Mouse (Mus musculus) limb, embryonic 15.5 days (tissue): Measurements from ENCODE around the gene March10. TPM values are rescaled to one million over a fixed set of nuclear protein-coding genes. Genes with fewer than 3 reads are reported as not detected.

ENCODE experiments used
- ATAC-seq: fragments of 200-750 bp; cut with Nextera tagmentation; 2 replicates; pipeline ENCODE4 v1.8.0; 2017; ENCODE audit warnings: low read depth, moderate TSS enrichment; ENCODE audit not compliant: insufficient number of reproducible peaks, low FRiP score, low TSS enrichment
- H3K27ac ChIP-seq: fragments of 300-500 bp; sonication (generic); 2 replicates; pipeline ENCODE4 v1.5.1; 2015; ENCODE audit warnings: moderate library complexity, mild to moderate bottlenecking, inconsistent platforms
- H3K27me3 ChIP-seq: fragments of 300-500 bp; sonication (generic); 2 replicates; pipeline ENCODE4 v1.6.1; 2015; ENCODE audit warnings: inconsistent platforms
- H3K36me3 ChIP-seq: fragments of 300-500 bp; sonication (generic); 2 replicates; pipeline ENCODE4 v1.6.1; 2015; ENCODE audit warnings: inconsistent platforms
- H3K4me1 ChIP-seq: fragments of 300-500 bp; sonication (generic); 2 replicates; pipeline ENCODE4 v1.6.1; 2015; ENCODE audit warnings: inconsistent platforms
- H3K4me2 ChIP-seq: fragments of 300-500 bp; sonication (generic); 2 replicates; pipeline ENCODE4 v1.6.1; 2015; ENCODE audit warnings: mild to moderate bottlenecking, inconsistent platforms
- H3K4me3 ChIP-seq: fragments of 300-500 bp; sonication (generic); 2 replicates; pipeline ENCODE4 v1.5.1; 2015; ENCODE audit warnings: mild to moderate bottlenecking, inconsistent platforms
- H3K9ac ChIP-seq: fragments of 300-500 bp; sonication (generic); 2 replicates; pipeline ENCODE4 v1.6.1; 2015; ENCODE audit warnings: inconsistent platforms
- H3K9me3 ChIP-seq: fragments of 300-500 bp; sonication (generic); 2 replicates; pipeline ENCODE4 v1.6.1; 2016; ENCODE audit warnings: inconsistent platforms
- WGBS: fragments of 180-500 bp; shearing (Covaris S2); methylation state at CpG from one replicate; pipeline ENCODE4 v1.1.7; 2015; 5-methylcytosine and 5-hydroxymethylcytosine counted together
- polyA plus RNA-seq: library from polyadenylated mRNA; unstranded; fragments of >200 nt; fragmentation: Nextera tagmentation; extraction: Ambion mirVana; gene quantifications from 2 replicates; pipeline ENCODE4 v1.2.1, GENCODE M21; 2015

March10 gene
- polyA plus RNA-seq, 1 experiment from 2014 or later = not detected

DNA sequence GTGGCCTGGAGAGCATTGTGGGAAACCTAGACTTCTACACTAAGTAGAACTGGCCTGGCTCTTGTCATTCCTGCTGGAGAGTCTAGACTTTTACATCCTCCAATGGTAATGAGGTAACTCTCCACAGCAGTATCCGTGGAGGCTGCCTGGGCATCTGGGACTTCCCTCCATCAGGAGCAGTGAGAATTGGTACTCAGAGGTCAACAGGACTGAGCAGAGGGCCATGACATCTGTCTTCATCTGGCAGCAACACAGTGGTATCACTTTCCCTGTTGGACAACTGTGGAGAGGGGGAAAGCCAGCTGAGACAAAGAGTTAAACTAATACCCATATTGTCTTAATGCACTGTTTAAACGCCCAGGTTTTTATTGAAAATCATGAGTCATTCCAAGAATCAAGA, 26.2 kb upstream of the March10 start:
- H3K4me2 ChIP-seq = no peak overlapping the region
- no peak overlapping the region for H3K27ac ChIP-seq
- H3K9me3 ChIP-seq = no peaks in the 10 kb centered on the region
- no peaks in the 10 kb centered on the region for H3K36me3 ChIP-seq
- WGBS = 43% methylated on average over 2 of the region's 2 CpGs
- ATAC-seq = no peak
- no peaks in the 10 kb centered on the region for H3K4me1 ChIP-seq
- no peak overlapping the region for H3K4me3 ChIP-seq
- H3K27me3 ChIP-seq = no peaks in the 10 kb centered on the region
- no peak overlapping the region for H3K9ac ChIP-seq

- no peaks in the 10 kb centered on the region for H3K27me3 ChIP-seq
- no peaks in the 10 kb centered on the region for H3K9me3 ChIP-seq
- H3K27ac ChIP-seq = no peak overlapping the region
- WGBS = 49% methylated on average over 2 of the region's 2 CpGs
- no peaks in the 10 kb centered on the region for H3K36me3 ChIP-seq
- H3K4me1 ChIP-seq = no peaks in the 10 kb centered on the region
- no peak overlapping the region for H3K4me3 ChIP-seq
- no peak for ATAC-seq
- no peak overlapping the region for H3K4me2 ChIP-seq
- no peak overlapping the region for H3K9ac ChIP-seq
These were observed 18.2 kb upstream of the March10 start for GRCm38 (mm10) chr11:105474746-105475145.

GRCm38 (mm10) chr11:105474352-105474736, 17.8 kb upstream of the March10 start:
- Histone ChIP-seq H3K27ac (no peak overlapping the region), H3K4me1 (no peaks in the 10 kb centered on the region), H3K36me3 (no peaks in the 10 kb centered on the region), H3K4me3 (no peak overlapping the region), H3K9ac (no peak overlapping the region), H3K4me2 (no peak overlapping the region), H3K9me3 (no peaks in the 10 kb centered on the region), H3K27me3 (no peaks in the 10 kb centered on the region)
- WGBS = 45% methylated on average over 6 of the region's 6 CpGs
- no peak for ATAC-seq

DNA sequence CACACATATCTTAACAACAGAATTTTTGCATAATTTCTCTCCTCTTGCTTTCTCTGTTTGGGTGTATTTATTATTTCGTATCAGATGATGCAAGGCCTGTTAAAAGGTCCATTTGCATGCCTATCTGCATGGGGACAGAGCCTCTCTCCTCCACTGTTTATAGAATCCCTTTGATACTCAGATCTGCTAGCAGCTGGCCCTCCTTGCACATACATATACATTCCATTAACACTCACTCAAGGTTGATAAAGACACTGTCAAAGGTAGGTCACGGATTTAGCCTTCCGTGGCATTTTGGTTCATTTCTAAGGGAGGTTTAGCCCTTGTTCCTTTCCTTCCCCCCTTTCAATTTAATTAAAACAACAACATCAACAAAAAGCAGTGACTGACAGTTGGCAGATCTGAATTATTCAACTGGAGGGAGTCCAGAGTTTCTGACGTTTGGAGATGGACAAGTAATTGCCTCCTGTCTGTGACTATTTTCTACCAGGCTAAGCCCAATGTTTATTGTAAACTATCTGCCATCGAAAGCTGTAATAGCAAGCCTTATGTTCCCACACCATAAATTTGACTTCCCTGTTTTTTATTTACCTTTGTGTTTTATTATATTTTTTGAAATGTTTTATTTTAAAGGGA, 17.3 kb upstream of the March10 start:
- ATAC-seq = no peak

DNA sequence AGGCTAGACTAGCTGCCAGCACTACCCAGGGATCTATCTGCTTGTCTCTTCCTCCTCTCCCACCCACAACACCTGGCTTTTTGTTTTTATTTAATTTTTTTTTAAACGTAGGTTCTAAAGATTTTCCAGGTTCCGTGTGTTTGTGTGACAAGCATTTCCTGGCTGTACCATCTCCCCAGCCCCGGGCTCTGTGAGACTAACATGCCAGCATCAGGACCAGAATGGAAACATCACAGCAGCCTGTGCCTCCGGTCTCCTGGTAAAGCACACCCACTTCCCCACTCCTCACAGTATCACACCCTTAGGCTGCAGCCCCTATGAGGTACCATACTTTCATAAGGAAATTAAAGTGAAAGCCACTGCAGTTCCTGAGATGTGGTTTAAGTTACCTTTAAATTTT, 16.1 kb upstream of the March10 start:
- Histone ChIP-seq H3K9me3 (no peaks in the 10 kb centered on the region), H3K9ac (no peak overlapping the region), H3K27me3 (no peaks in the 10 kb centered on the region), H3K36me3 (no peaks in the 10 kb centered on the region), H3K27ac (no peak overlapping the region), H3K4me3 (no peak overlapping the region), H3K4me1 (peaks cover 4% of the 10 kb centered on the region; the same call in 1 of the 2 replicates), H3K4me2 (no peak overlapping the region)
- ATAC-seq = no peak
- WGBS = 63% methylated on average over 4 of the region's 4 CpGs

More for the DNA sequence above, 17.3 kb upstream of the March10 start:
- H3K4me2 ChIP-seq = no peak overlapping the region
- no peak overlapping the region for H3K27ac ChIP-seq
- H3K36me3 ChIP-seq = no peaks in the 10 kb centered on the region
- no peaks in the 10 kb centered on the region for H3K9me3 ChIP-seq
- H3K4me3 ChIP-seq = no peak overlapping the region
- H3K27me3 ChIP-seq = no peaks in the 10 kb centered on the region
- 0 out of 2 replicates have a peak, but pooled peaks cover 3% of the 10 kb centered on the region for H3K4me1 ChIP-seq
- WGBS = 56% methylated on average over 5 of the region's 5 CpGs
- H3K9ac ChIP-seq = no peak overlapping the region

DNA sequence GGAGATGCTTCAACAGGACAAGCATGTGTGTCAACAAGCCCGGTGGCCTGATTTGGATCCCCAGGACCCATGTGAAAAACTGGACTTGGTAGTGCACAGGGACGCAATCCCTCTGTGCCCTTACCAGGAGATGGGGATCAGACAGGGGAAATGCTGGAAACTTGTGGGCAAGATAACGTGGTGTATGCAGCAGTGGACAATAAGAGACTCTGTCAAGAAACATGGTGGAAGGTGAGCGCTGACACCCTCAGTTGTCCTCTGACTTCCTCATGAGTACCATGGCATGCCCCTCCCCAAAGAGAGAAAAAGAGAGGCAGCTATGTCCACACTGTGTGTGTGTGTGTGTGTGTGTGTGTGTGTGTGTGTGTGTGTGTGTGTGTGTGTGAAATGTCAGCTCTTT, 14.4 kb upstream of the March10 start:
- no peak for ATAC-seq
- no peak overlapping the region for H3K9ac ChIP-seq

DNA sequence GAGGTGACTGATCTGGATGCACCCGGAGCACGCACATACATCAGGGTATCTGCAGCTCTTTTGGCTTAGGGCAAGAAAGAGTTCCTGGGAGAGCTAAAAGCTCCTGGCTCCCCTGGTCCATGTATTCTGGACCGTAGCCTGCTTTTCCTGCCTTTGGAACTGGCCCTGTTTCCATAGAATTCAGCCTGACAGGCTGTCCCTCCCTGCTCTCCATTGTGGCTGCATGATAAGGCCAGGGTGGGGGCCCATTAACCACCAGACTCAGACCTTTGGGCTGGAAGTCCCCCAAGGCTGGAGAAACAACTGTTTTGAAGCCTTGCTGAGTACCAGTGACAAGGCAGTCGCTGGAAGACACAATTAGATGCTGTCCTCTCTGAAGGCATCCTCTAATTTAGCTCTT, 13.0 kb upstream of the March10 start:
- ATAC-seq = no peak
- Histone ChIP-seq H3K4me1 (peaks cover 13% of the 10 kb centered on the region), H3K27ac (no peak overlapping the region), H3K9ac (no peak overlapping the region), H3K36me3 (no peaks in the 10 kb centered on the region), H3K4me3 (no peak overlapping the region), H3K4me2 (no peak overlapping the region), H3K27me3 (no peaks in the 10 kb centered on the region), H3K9me3 (no peaks in the 10 kb centered on the region)
- WGBS = 81% methylated on average over 4 of the region's 4 CpGs

More for the DNA sequence above, 14.4 kb upstream of the March10 start:
- H3K4me1 ChIP-seq = peaks cover 13% of the 10 kb centered on the region
- no peak overlapping the region for H3K27ac ChIP-seq
- no peak overlapping the region for H3K4me3 ChIP-seq
- no peaks in the 10 kb centered on the region for H3K9me3 ChIP-seq
- no peaks in the 10 kb centered on the region for H3K27me3 ChIP-seq
- 82% methylated on average over 4 of the region's 4 CpGs for WGBS
- H3K36me3 ChIP-seq = no peaks in the 10 kb centered on the region
- no peak overlapping the region for H3K4me2 ChIP-seq

- H3K4me2 ChIP-seq = no peak overlapping the region
- no peak overlapping the region for H3K9ac ChIP-seq
- no peaks in the 10 kb centered on the region for H3K9me3 ChIP-seq
- WGBS = 66% methylated on average over 8 of the region's 8 CpGs
- H3K27me3 ChIP-seq = no peaks in the 10 kb centered on the region
- no peak overlapping the region for H3K27ac ChIP-seq
- no peak overlapping the region for H3K4me3 ChIP-seq
- H3K36me3 ChIP-seq = no peaks in the 10 kb centered on the region
- H3K4me1 ChIP-seq = peaks cover 13% of the 10 kb centered on the region
- no peak for ATAC-seq
These were observed 12.6 kb upstream of the March10 start for GRCm38 (mm10) chr11:105469091-105469507.

- no peak for ATAC-seq
- no peak overlapping the region for H3K4me2 ChIP-seq
- 79% methylated on average over 5 of the region's 5 CpGs for WGBS
- no peak overlapping the region for H3K27ac ChIP-seq
- no peak overlapping the region for H3K4me3 ChIP-seq
- peaks cover 13% of the 10 kb centered on the region for H3K4me1 ChIP-seq
- H3K27me3 ChIP-seq = no peaks in the 10 kb centered on the region
- no peak overlapping the region for H3K9ac ChIP-seq
- H3K9me3 ChIP-seq = no peaks in the 10 kb centered on the region
- no peaks in the 10 kb centered on the region for H3K36me3 ChIP-seq
These were observed 11.9 kb upstream of the March10 start for GRCm38 (mm10) chr11:105468436-105468835.

- 64% methylated on average over 3 of the region's 3 CpGs for WGBS
- ATAC-seq = no peak
- H3K27me3 ChIP-seq = no peaks in the 10 kb centered on the region
- no peaks in the 10 kb centered on the region for H3K9me3 ChIP-seq
- peaks cover 13% of the 10 kb centered on the region for H3K4me1 ChIP-seq
- H3K4me3 ChIP-seq = no peak overlapping the region
- no peak overlapping the region for H3K9ac ChIP-seq
- no peak overlapping the region for H3K4me2 ChIP-seq
- no peaks in the 10 kb centered on the region for H3K36me3 ChIP-seq
- H3K27ac ChIP-seq = peak overlapping the region; percentile 50
These were observed 11.3 kb upstream of the March10 start for GRCm38 (mm10) chr11:105467816-105468215.

DNA sequence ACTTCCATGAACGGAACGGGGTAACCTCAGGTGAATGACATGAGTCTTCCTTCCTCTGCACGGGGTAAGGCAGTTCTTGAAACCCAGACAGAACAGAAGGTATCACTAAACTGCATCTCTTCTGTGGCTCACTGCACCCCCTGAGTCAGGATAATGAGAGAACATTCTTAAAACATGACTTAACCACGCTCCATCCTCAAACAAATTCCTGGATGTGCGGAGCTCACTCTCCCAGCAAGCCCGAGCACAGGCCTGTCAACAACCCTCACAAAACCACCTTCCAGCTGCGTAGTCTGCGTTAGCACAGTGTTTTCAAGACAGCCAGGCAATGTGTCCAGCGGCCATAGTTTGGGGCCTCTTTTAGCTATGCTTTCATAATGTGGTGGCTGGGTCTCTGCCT, 10.7 kb upstream of the March10 start:
- H3K4me2 ChIP-seq = no peak overlapping the region
- no peak overlapping the region for H3K4me3 ChIP-seq
- H3K36me3 ChIP-seq = no peaks in the 10 kb centered on the region
- H3K4me1 ChIP-seq = peaks cover 13% of the 10 kb centered on the region
- 25% methylated on average over 9 of the region's 9 CpGs for WGBS
- H3K27ac ChIP-seq = peak overlapping the region; percentile 50
- H3K9ac ChIP-seq = no peak overlapping the region
- no peaks in the 10 kb centered on the region for H3K9me3 ChIP-seq
- H3K27me3 ChIP-seq = no peaks in the 10 kb centered on the region
- peak; percentile 50; the same call in 1 of the 2 replicates for ATAC-seq

GRCm38 (mm10) chr11:105466756-105467155, 10.2 kb upstream of the March10 start:
- WGBS = 35% methylated on average over 4 of the region's 4 CpGs
- no peak overlapping the region for H3K4me2 ChIP-seq
- H3K27ac ChIP-seq = peak overlapping the region; percentile 50
- H3K4me3 ChIP-seq = no peak overlapping the region
- H3K9me3 ChIP-seq = no peaks in the 10 kb centered on the region
- no peak overlapping the region for H3K9ac ChIP-seq
- H3K4me1 ChIP-seq = peaks cover 13% of the 10 kb centered on the region
- H3K36me3 ChIP-seq = no peaks in the 10 kb centered on the region
- ATAC-seq = no peak
- H3K27me3 ChIP-seq = no peaks in the 10 kb centered on the region

DNA sequence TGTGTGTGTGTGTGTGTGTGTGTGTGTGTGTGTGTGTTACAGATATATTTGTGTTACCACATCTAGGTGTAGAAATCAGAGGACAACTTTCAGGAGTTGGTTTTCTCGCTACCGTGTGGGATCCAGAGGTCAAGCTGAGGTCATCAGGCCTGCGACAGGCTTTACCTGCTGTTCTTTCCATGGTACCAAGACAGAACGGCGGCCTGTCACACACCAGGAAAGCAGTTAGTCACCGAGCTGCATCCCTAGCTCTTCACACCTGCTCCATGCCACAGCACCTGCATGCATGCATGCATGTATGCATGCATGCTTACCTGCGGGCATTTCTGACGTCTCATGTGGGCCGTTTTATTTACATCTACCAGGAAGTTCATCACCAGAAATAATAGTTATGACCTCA, 9.0 kb upstream of the March10 start:
- 74% methylated on average over 9 of the region's 9 CpGs for WGBS
- H3K4me3 ChIP-seq = no peak overlapping the region
- no peak for ATAC-seq
- H3K27ac ChIP-seq = no peak overlapping the region
- no peak overlapping the region for H3K4me2 ChIP-seq
- H3K4me1 ChIP-seq = peaks cover 13% of the 10 kb centered on the region
- H3K9ac ChIP-seq = no peak overlapping the region
- H3K36me3 ChIP-seq = no peaks in the 10 kb centered on the region
- H3K9me3 ChIP-seq = no peaks in the 10 kb centered on the region
- no peaks in the 10 kb centered on the region for H3K27me3 ChIP-seq
